Mouse (Mus musculus) cerebellum, adult 9-10 months (tissue): Measurements from ENCODE around the gene Fermt3.

ENCODE experiments used
- DNase-seq: peaks from one replicate; pipeline ENCODE4 v3.0.0; 2022

Gene Fermt3

GRCm38 (mm10) chr19:6969665-6970381 lies 49.4 kb downstream of the Fermt3 start:
- DNase-seq = no peak

GRCm38 (mm10) chr19:6969291-6969664 lies 50.0 kb downstream of the Fermt3 start:
- no peak for DNase-seq

GRCm38 (mm10) chr19:6968491-6969271 lies 50.6 kb downstream of the Fermt3 start:
- no peak for DNase-seq

- no peak for DNase-seq
Measured at GRCm38 (mm10) chr19:6956461-6956860, 62.8 kb downstream of the Fermt3 start.

GRCm38 (mm10) chr19:6955424-6955823 lies 63.8 kb downstream of the Fermt3 start:
- DNase-seq = no peak

- no peak for DNase-seq
Measured at GRCm38 (mm10) chr19:6954046-6954445, 65.2 kb downstream of the Fermt3 start.

GRCm38 (mm10) chr19:6952712-6953037 lies 66.6 kb downstream of the Fermt3 start:
- no peak for DNase-seq

GRCm38 (mm10) chr19:6951994-6952711 lies 67.1 kb downstream of the Fermt3 start:
- peak; percentile 85 for DNase-seq

GRCm38 (mm10) chr19:6951381-6951968 lies 67.8 kb downstream of the Fermt3 start:
- peak; percentile 95 for DNase-seq

GRCm38 (mm10) chr19:6950613-6951153 lies 68.6 kb downstream of the Fermt3 start:
- DNase-seq = peak; percentile 82

- DNase-seq = no peak
Measured at GRCm38 (mm10) chr19:6949951-6950350, 69.3 kb downstream of the Fermt3 start.

GRCm38 (mm10) chr19:6949532-6949931 lies 69.7 kb downstream of the Fermt3 start:
- no peak for DNase-seq
